Mouse (Mus musculus): ENCODE data around the gene Pard6b.
A peak's percentile ranks its signal among the peaks of the same experiment; 100 is the strongest.
"Not testable (repeated sequence)": the region's sequence is repeated elsewhere in the genome, so short reads cannot be mapped to it uniquely, and the experiment has no call there.

The Pard6b gene

GRCm38 (mm10) chr2:168080431-168081246 is at the start of gene Pard6b:
Gene Pard6b (plus strand): TSS chr2:168081004.
- DNase-seq (ENCODE audit: low read depth, low spot score): peak; percentile 98

DNA sequence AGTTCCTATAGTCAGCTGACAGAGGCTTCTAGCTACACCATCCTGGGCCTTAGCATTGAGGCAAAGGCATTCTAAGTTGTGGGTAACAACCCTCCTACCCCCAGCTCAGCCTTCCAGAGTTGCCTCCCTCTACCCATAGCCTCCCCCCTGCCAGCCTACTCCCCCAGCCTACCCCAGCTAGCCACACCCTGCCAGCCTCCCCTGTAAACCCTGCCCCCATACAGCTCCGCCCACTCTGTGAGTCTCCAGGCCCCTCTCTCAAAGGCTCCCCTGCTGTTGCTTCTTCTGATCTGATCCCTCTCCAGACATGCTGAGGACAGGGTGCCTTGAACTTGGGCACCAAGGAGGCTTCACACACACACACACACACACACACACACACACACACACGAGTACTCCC is 49.0 kb upstream of the Pard6b start:
- DNase-seq (ENCODE audit: low read depth, low spot score): no peak

DNA sequence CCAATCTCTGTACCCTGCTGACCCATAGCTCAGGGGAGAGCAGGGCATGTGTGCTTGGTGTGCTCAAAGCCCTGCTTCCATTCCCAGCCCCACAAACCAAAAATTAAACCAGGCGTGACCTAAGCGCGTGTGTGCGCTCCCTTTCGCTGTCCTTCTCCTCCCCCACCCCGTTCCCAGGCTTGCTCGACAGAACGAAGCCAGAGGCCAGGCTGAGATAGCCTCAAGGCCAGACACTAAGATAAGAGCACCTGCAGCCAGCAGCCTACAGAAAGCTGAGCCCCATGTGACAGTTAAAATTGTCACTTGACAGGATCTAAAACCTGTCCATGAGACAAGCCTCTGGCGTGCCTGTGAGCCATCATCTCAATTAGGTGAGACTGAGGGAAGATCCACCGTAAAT is 46.9 kb upstream of the Pard6b start:
- no peak for DNase-seq (ENCODE audit: low read depth, low spot score)

GRCm38 (mm10) chr2:168035907-168036306 is 44.9 kb upstream of the Pard6b start:
- no peak for DNase-seq (ENCODE audit: low read depth, low spot score)

- peak; percentile 54 for DNase-seq (ENCODE audit: low read depth, low spot score)
These were observed 43.7 kb upstream of the Pard6b start for GRCm38 (mm10) chr2:168037063-168037462.

DNA sequence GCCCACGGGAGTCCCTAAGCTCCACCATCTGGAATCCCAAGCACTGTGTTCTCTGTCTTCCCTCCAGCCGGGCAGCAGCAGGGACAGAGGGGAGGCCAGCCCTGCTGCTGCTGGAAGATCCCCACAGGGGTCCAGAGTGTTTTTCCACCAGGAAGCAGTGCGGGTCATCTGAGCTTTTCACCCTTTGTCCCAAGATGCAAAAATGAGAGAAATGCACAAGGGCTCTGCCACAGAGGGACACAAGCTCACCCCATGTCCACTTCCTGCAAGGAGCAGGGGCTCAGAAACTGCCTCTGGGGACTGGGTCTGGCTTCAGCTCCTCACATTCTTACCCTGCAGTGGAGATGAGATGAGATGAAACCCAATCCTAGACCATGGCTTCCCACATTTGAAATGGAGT is 40.1 kb upstream of the Pard6b start:
- DNase-seq (ENCODE audit: low read depth, low spot score): no peak

GRCm38 (mm10) chr2:168042019-168042418 is 38.8 kb upstream of the Pard6b start:
- DNase-seq (ENCODE audit: low read depth, low spot score): no peak

DNA sequence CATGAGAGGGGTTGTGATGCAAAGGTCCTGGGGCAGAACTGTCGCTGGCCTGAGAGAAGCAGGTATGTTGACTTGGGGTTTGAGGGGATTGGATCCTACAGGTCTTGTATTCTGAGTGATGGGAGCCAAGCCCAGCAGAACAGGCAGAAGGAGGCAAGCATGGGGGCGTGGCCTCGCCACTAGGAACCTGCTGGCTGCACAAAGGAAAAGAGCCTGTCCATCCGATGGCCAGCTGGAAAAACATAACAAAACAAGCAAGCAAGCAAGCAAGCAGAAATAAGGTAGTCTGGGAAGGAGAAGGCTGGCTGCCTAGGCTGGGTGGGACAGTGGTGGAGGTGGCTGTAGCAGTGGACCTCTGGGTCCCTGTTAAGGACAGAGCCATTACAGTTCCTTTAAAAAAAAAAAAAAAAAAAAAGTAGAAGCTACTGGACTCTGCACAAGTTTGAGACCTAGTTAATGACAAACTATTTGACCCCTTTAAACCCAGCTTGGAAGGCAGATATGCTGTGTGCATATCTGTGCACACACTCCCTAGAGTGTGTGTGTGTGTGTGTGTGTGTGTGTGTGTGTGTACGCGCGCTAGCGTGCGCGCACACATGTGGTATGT is 36.0 kb upstream of the Pard6b start:
- DNase-seq (ENCODE audit: low read depth, low spot score): no peak

DNA sequence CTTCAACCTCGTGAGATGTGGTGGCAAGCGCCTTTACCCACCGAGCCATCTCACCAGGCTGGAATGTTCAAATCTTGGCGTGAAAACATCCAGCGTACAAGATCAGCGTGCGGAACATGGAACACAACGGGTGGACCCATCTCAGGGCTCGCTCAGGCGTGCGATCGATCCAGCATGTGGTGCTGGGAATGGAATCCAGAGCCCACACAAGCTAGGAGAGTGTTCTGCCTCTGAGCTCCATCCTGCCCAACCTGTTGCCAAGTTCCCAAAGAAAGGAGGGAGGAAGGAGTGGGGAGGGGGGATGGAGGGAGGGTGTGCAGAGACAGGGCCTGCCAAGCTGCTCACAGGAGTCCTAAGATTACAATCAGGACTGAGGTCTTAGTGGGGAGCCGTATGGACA is 35.4 kb upstream of the Pard6b start:
- DNase-seq (ENCODE audit: low read depth, low spot score): no peak

DNA sequence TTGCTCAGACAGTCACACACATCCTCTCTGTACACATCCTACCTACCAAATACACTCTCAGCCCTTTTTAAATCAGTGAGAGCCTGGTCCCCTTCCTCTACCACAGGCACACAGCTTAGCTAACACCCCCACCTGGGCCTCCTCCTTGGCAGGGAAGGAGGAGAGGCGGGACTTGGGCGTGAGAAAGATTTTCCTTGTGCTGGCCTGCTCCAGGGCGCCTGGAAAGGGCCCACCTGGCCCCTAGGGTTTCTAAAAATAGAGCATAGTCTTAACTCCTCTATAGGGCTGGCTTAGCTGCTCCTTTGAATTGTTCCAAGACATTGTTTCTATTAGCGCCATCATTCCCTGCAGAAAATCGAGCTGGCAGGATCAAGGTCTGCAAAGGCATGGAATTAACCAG is 35.0 kb upstream of the Pard6b start:
- no peak for DNase-seq (ENCODE audit: low read depth, low spot score)

GRCm38 (mm10) chr2:168046467-168046866 is 34.3 kb upstream of the Pard6b start:
- no peak for DNase-seq (ENCODE audit: low read depth, low spot score)

GRCm38 (mm10) chr2:168049002-168049635 is 31.7 kb upstream of the Pard6b start:
- no peak for DNase-seq (ENCODE audit: low read depth, low spot score)

GRCm38 (mm10) chr2:168050000-168050942 is 30.5 kb upstream of the Pard6b start:
- no peak for DNase-seq (ENCODE audit: low read depth, low spot score)

GRCm38 (mm10) chr2:168052156-168052555 is 28.6 kb upstream of the Pard6b start:
- DNase-seq (ENCODE audit: low read depth, low spot score): no peak

DNA sequence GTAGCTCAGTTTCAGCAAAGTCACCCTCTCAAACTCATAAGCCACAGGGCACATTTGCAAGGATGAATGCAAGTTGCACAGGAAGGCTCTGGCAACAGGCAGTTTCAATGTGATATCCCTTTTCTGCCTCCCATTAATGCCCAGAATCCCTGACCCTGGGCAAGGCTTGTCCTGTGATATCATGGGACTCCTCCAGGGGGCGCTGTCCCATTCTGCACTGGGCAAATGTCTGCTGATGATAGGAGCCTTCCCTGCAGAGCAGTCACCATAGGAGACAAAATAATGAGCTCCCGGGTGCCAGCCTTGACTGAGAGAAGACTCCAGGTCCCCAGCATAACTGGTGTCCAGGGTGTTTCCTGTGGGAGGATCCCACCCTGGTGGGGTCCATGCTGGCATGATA is 28.1 kb upstream of the Pard6b start:
- DNase-seq (ENCODE audit: low read depth, low spot score): no peak

- no peak for DNase-seq (ENCODE audit: low read depth, low spot score)
These were observed 26.7 kb upstream of the Pard6b start for GRCm38 (mm10) chr2:168054142-168054541.

DNA sequence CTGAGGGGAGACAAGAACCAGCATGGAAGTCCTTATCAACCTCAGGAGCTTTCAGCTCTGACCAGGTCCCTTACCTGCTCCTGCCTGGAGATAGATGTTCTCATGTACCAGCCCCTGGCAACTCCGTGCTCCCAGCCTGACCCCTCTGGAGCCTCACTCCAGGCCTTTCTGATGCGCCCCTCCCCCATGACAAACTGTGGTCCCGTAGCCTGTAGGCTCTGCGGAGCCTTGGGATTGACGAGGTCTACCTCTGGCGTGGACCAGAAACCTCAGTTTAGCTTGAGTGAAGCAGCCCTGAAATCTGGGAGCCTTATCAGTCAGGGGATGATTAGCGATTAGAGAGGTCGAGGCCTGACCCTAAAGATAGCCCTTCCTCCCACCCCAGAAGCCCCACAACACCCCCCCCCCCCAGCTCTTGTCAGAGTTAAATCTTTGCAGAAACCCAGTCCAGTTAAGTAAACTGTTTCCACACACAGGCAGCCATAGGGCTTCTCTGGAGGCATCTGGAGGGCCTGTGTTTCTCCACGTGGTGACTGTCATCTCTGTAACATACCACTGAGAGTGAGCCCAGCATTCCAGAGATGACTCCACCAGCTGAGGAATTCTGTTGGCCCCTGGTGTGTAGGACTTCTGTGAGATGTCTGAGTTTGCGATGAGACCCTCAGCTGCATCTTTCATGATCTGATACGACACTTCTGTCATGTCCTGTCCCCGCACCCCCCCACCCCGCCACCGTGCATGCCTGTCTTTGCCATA is 24.7 kb upstream of the Pard6b start:
- DNase-seq (ENCODE audit: low read depth, low spot score): peak; percentile 71

GRCm38 (mm10) chr2:168056666-168056933 is 24.2 kb upstream of the Pard6b start:
- DNase-seq (ENCODE audit: low read depth, low spot score): no peak

DNA sequence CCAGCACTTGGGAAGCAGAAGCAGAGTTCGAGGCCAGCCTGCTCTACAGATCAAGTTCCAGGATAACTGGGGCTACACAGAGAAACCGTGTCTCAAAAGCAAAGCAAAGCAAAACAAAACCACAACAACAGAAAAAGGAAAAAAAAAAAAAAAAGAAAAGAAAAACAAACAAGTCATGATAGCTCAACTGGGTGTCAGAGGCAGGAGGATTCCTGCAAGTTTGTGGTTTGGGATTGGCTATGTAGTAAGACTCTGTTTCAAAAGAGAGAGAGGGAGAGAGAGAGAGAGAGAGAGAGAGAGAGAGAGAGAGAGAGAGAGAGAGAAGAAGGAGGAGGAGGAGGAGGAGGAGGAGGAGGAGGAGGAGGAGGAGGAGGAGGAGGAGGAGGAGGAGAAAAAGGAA is 22.9 kb upstream of the Pard6b start:
- DNase-seq (ENCODE audit: low read depth, low spot score): not testable (repeated sequence)

- no peak for DNase-seq (ENCODE audit: low read depth, low spot score)
These were observed 22.2 kb upstream of the Pard6b start for GRCm38 (mm10) chr2:168058488-168059199.

Data from mesoderm, embryonic 11.5 days (tissue).